Mouse (Mus musculus): ENCODE measurements around the gene Ms4a14.

GRCm38 (mm10) chr19:11276431-11276830, 37.8 kb downstream of the Ms4a14 start:
- no peak for TF ChIP-seq POLR2A (IDR thresholded peaks at IDR 0.05; ENCODE audit: borderline replicate concordance, extremely low read depth, low read depth, low read length)
- TF ChIP-seq CTCF (IDR thresholded peaks at IDR 0.05; ENCODE audit: insufficient read depth, low read length): no peak
